Comparison of ENCODE assay signal across 20 mouse cellular contexts in the genomic region with DNA sequence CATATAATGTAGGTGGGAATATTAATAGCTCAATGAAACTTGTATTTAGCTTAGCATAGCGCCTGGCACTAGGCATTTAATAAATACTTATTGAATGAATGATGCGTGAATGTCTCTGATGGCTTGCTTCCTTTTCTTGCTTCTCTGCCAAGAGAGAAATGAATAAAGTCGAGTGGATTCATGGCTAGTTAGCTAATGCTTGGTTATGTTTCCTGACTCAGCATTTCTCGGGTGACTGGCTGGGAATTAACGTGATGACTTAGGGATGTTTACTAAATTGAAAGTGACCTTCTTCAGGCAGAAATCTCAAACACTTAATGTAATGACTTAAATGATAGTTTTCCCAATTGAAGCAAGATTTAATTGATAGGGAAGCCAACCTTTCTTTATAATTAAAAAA. TPM values are rescaled to one million over a fixed set of nuclear protein-coding genes. Genes with fewer than 3 reads are reported as not detected.
DNase-seq lines count a peak whose midpoint lies in the region; ATAC-seq and TF ChIP-seq lines count a peak whose summit lies in the region.
"Had no signal": no experiment of that assay in that cellular context is flagged by ENCODE, and none has a peak within 500 bp of the region (broad histone marks: within the 10 kb centered on the region; RNA-seq: fewer than 3 reads in every experiment).

No protein-coding gene starts in this region.

- H3K9ac ChIP-seq in hindbrain, embryonic 14.5 days, result no peak overlapping the region
- no peak overlapping the region for H3K9ac ChIP-seq in hindbrain, embryonic 11.5 days (ENCODE audit: low read depth, low read length)
- no peak overlapping the region for H3K9ac ChIP-seq in lung, embryonic 14.5 days
- H3K9ac ChIP-seq: embryonic facial prominence, embryonic 15.5 days; forebrain, embryonic 12.5 days; forebrain, postnatal 0 days; heart, embryonic 12.5 days; hindbrain, embryonic 13.5 days had no signal

- H3K27ac ChIP-seq in hindbrain, embryonic 14.5 days, result no peak overlapping the region
- no peak overlapping the region for H3K27ac ChIP-seq in hindbrain, embryonic 11.5 days (ENCODE audit: low read depth, low read length)
- no peak overlapping the region for H3K27ac ChIP-seq in lung, embryonic 14.5 days (ENCODE audit: low read depth)
- H3K27ac ChIP-seq: embryonic facial prominence, embryonic 15.5 days; forebrain, embryonic 12.5 days; hindbrain, embryonic 13.5 days had no signal

- no peak for ATAC-seq in hindbrain, embryonic 14.5 days (ENCODE audit: low FRiP score)
- ATAC-seq in hindbrain, embryonic 11.5 days (ENCODE audit: low FRiP score), result no peak
- no peak for ATAC-seq in lung, embryonic 14.5 days (ENCODE audit: insufficient read depth)
- ATAC-seq in erythroblast, adult 5-6 weeks (replicated peaks; ENCODE audit: low FRiP score, poor library complexity, severe bottlenecking), result 0 out of 2 replicates have a peak, but pooled peaks have one; percentile 52
- ATAC-seq: forebrain, postnatal 0 days had no signal

- DNase-seq in hindbrain, embryonic 14.5 days (ENCODE audit: low spot score), result peak; percentile 43
- no peak for DNase-seq in hindbrain, embryonic 11.5 days (ENCODE audit: low spot score)
- peak; percentile 43 for DNase-seq in lung, embryonic 14.5 days
- DNase-seq in lung, postnatal 36 days, result no peak
- peak; percentile 12 for DNase-seq in retina, embryonic 14.5 days (ENCODE audit: low spot score)
- no peak for DNase-seq in retina, postnatal 1 day
- DNase-seq in liver, result no peak
- DNase-seq: adrenal gland, postnatal 10 days; cerebellum, adult 11-12 months; cerebellum, adult 9-10 months; cerebellum, postnatal 36 days; forebrain, postnatal 0 days; gastrocnemius, postnatal 14 days had no signal

- no peaks in the 10 kb centered on the region for H3K9me3 ChIP-seq in hindbrain, embryonic 14.5 days (ENCODE audit: control insufficient read depth, low read length)
- no peaks in the 10 kb centered on the region for H3K9me3 ChIP-seq in hindbrain, embryonic 11.5 days (ENCODE audit: control insufficient read depth, low read length)
- H3K9me3 ChIP-seq in lung, embryonic 14.5 days (ENCODE audit: low read depth, low read length), result no peaks in the 10 kb centered on the region
- H3K9me3 ChIP-seq: embryonic facial prominence, embryonic 15.5 days; forebrain, embryonic 12.5 days; heart, embryonic 12.5 days; hindbrain, embryonic 13.5 days had no signal

- no peak overlapping the region for H3K4me2 ChIP-seq in hindbrain, embryonic 14.5 days (replicated peaks)
- H3K4me2 ChIP-seq in hindbrain, embryonic 11.5 days (replicated peaks; ENCODE audit: low read depth, low read length), result no peak overlapping the region
- H3K4me2 ChIP-seq in lung, embryonic 14.5 days, result no peak overlapping the region
- H3K4me2 ChIP-seq: embryonic facial prominence, embryonic 15.5 days; forebrain, embryonic 12.5 days; heart, embryonic 12.5 days; hindbrain, embryonic 13.5 days had no signal

- H3K36me3 ChIP-seq in hindbrain, embryonic 14.5 days (replicated peaks; ENCODE audit: control insufficient read depth, insufficient read depth), result no peaks in the 10 kb centered on the region
- no peaks in the 10 kb centered on the region for H3K36me3 ChIP-seq in hindbrain, embryonic 11.5 days (ENCODE audit: control insufficient read depth, insufficient read depth, low read length)
- no peaks in the 10 kb centered on the region for H3K36me3 ChIP-seq in lung, embryonic 14.5 days (ENCODE audit: insufficient read depth)
- H3K36me3 ChIP-seq: embryonic facial prominence, embryonic 15.5 days; forebrain, embryonic 12.5 days; heart, embryonic 12.5 days; hindbrain, embryonic 13.5 days had no signal

- H3K4me3 ChIP-seq in hindbrain, embryonic 14.5 days (replicated peaks; ENCODE audit: low read length), result no peak overlapping the region
- no peak overlapping the region for H3K4me3 ChIP-seq in hindbrain, embryonic 11.5 days (ENCODE audit: low read depth, low read length)
- H3K4me3 ChIP-seq in lung, embryonic 14.5 days (ENCODE audit: low read depth, low read length), result no peak overlapping the region
- H3K4me3 ChIP-seq: embryonic facial prominence, embryonic 15.5 days; forebrain, embryonic 12.5 days; heart, embryonic 12.5 days; hindbrain, embryonic 13.5 days had no signal

- WGBS in hindbrain, embryonic 14.5 days, result 58% methylated on average over 5 of the region's 5 CpGs
- 72% methylated on average over 5 of the region's 5 CpGs for WGBS in hindbrain, embryonic 11.5 days
- WGBS in lung, embryonic 14.5 days, result 38% methylated on average over 5 of the region's 5 CpGs

- no peak for TF ChIP-seq CTCF in lung, embryonic 14.5 days (IDR thresholded peaks at IDR 0.05; ENCODE audit: low read depth)

- H3K27me3 ChIP-seq in hindbrain, embryonic 14.5 days (ENCODE audit: control insufficient read depth, insufficient read depth, low read length), result no peaks in the 10 kb centered on the region
- no peaks in the 10 kb centered on the region for H3K27me3 ChIP-seq in hindbrain, embryonic 11.5 days (ENCODE audit: control insufficient read depth, insufficient read depth, low read length)
- H3K27me3 ChIP-seq in lung, embryonic 14.5 days (ENCODE audit: insufficient read depth, low read length), result no peaks in the 10 kb centered on the region
- H3K27me3 ChIP-seq: embryonic facial prominence, embryonic 15.5 days; forebrain, embryonic 12.5 days; hindbrain, embryonic 13.5 days had no signal

- H3K4me1 ChIP-seq in hindbrain, embryonic 14.5 days (replicated peaks; ENCODE audit: control insufficient read depth, insufficient read depth, low read length), result 0 out of 2 replicates have a peak, but pooled peaks cover 8% of the 10 kb centered on the region
- H3K4me1 ChIP-seq in hindbrain, embryonic 11.5 days (replicated peaks; ENCODE audit: control insufficient read depth, insufficient read depth, low read length), result no peaks in the 10 kb centered on the region
- H3K4me1 ChIP-seq in lung, embryonic 14.5 days (ENCODE audit: insufficient read depth), result no peaks in the 10 kb centered on the region
- H3K4me1 ChIP-seq: embryonic facial prominence, embryonic 15.5 days; forebrain, embryonic 12.5 days had no signal

RNA-seq across cellular contexts. Expression of a gene that starts 1.3 kb away (rescaled TPM):
- polyA plus RNA-seq in hindbrain, embryonic 14.5 days (2014; fragmentation: Nextera tagmentation; extraction: Ambion mirVana), result not detected in 2 replicates
- not detected in 2 replicates for polyA plus RNA-seq in hindbrain, embryonic 11.5 days (2014; fragmentation: Nextera tagmentation; extraction: Ambion mirVana)
- polyA plus RNA-seq in lung, embryonic 14.5 days (2014; fragmentation: Nextera tagmentation; extraction: Ambion mirVana), result 0.43 and 0.96 TPM in 2 replicates
- total RNA-seq in erythroblast, adult 5-6 weeks (2015; ENCODE audit: low replicate concordance), result not detected in 2 replicates
- not detected in 2 replicates for total RNA-seq in erythroblast, adult 5-6 weeks (2017; ENCODE audit: low replicate concordance)
- total RNA-seq: forebrain, postnatal 0 days; MEL had no signal
- polyA plus RNA-seq: embryonic facial prominence, embryonic 15.5 days; forebrain, embryonic 12.5 days; forebrain, postnatal 0 days; heart, embryonic 12.5 days; heart, embryonic 16.5 days; hindbrain, embryonic 13.5 days had no signal

Comparison
In these comparisons a context has a peak if more than half of its experiments do, and no peak if none do; other contexts are left out.
1. DNase-seq: peak in hindbrain, embryonic 14.5 days (single experiment), lung, embryonic 14.5 days (single experiment) and retina, embryonic 14.5 days (single experiment); none in hindbrain, embryonic 11.5 days (single experiment), lung, postnatal 36 days (single experiment), retina, postnatal 1 day (single experiment) and liver (single experiment).